ENCODE assay signal across 13 mouse cellular contexts in the genomic region with DNA sequence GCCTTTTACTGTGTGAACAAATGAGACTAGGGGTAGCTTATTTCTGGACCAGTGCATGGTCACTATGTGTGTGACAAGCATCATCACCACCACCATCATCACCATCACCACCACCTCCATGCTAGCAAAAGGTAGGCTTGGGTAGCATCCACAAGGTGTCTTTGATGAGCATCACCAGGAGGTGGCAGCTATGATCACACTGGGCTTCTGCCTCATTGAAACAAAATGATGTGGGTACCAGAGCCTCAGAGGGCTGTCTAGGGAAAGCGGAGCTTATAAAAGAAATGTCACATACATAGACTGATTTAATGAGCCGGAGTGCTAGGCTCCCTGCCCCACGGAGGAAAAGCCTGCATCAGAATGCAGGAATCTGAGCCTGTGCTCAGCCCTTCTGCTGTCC. TPM values are rescaled to one million over a fixed set of nuclear protein-coding genes. Genes with fewer than 3 reads are reported as not detected.
DNase-seq lines count a peak whose midpoint lies in the region; ATAC-seq and TF ChIP-seq lines count a peak whose summit lies in the region.
"Had no signal": no experiment of that assay in that cellular context is flagged by ENCODE, and none has a peak within 500 bp of the region (broad histone marks: within the 10 kb centered on the region; RNA-seq: fewer than 3 reads in every experiment).

No protein-coding gene starts in this region.

- CTCF ChIA-PET in Patski (lab: Charles Lee): interaction anchor here (1.1 to 2.9 kb wide), 2 partner anchors 98 to 112 kb away, joined by 3 to 14 read pairs; no protein-coding TSS in a partner anchor

- H3K4me3 ChIP-seq in kidney, embryonic 14.5 days (ENCODE audit: low read length): no peak overlapping the region
- no peak overlapping the region for H3K4me3 ChIP-seq in C2C12 (ENCODE audit: insufficient read depth, poor library complexity, severe bottlenecking)
- no peak overlapping the region for H3K4me3 ChIP-seq in limb, embryonic 15.5 days
- H3K4me3 ChIP-seq: midbrain, embryonic 10.5 days had no signal

- no peaks in the 10 kb centered on the region for H3K79me3 ChIP-seq in C2C12 (ENCODE audit: low read depth)

- H3K79me2 ChIP-seq in C2C12 (ENCODE audit: control insufficient read depth, insufficient read depth): no peaks in the 10 kb centered on the region

- 43% methylated on average over 3 of the region's 3 CpGs for WGBS in kidney, embryonic 14.5 days
- 46% methylated on average over 3 of the region's 3 CpGs for WGBS in limb, embryonic 15.5 days

- peak overlapping the region; percentile 3; the same call in 1 of the 2 replicates for H3K27ac ChIP-seq in kidney, embryonic 14.5 days (ENCODE audit: low read depth, low read length)
- peak overlapping the region; percentile 88 for H3K27ac ChIP-seq in limb, embryonic 15.5 days

- TF ChIP-seq CTCF in C2C12 (IDR thresholded peaks at IDR 0.05; ENCODE audit: control insufficient read depth, insufficient read depth, insufficient read length): peak; percentile 10
- TF ChIP-seq CTCF in Patski (IDR thresholded peaks at IDR 0.05): peak; percentile 10

- POLR2A ChIA-PET in Patski (lab: Charles Lee): no interaction called here

- ATAC-seq in kidney, embryonic 14.5 days (ENCODE audit: low FRiP score, low TSS enrichment): no peak
- ATAC-seq in Patski: no peak
- ATAC-seq in limb, embryonic 15.5 days (ENCODE audit: insufficient number of reproducible peaks, low FRiP score, low TSS enrichment, low read depth): no peak

- intact Hi-C loops in heart, postnatal 14 days (cut with DNase I): no loop called here

- H3K4me1 ChIP-seq in kidney, embryonic 14.5 days (ENCODE audit: control insufficient read depth, insufficient read depth, low read length): peaks cover 2% of the 10 kb centered on the region; the same call in 1 of the 2 replicates
- peaks cover 31% of the 10 kb centered on the region for H3K4me1 ChIP-seq in limb, embryonic 15.5 days

- H3K9ac ChIP-seq in kidney, embryonic 14.5 days (ENCODE audit: low read depth, low read length): no peak overlapping the region
- no peak overlapping the region for H3K9ac ChIP-seq in limb, embryonic 15.5 days

- H3K4me2 ChIP-seq in kidney, embryonic 14.5 days (replicated peaks; ENCODE audit: low read depth, low read length): no peak overlapping the region
- no peak overlapping the region for H3K4me2 ChIP-seq in limb, embryonic 15.5 days

- H3K36me3 ChIP-seq in kidney, embryonic 14.5 days (ENCODE audit: control insufficient read depth, insufficient read depth, low read length): no peaks in the 10 kb centered on the region
- H3K36me3 ChIP-seq in C2C12 (ENCODE audit: control insufficient read depth, insufficient read depth): no peaks in the 10 kb centered on the region
- H3K36me3 ChIP-seq in limb, embryonic 15.5 days: no peaks in the 10 kb centered on the region
- H3K36me3 ChIP-seq: G1E; midbrain, embryonic 10.5 days had no signal

- H3K27me3 ChIP-seq in kidney, embryonic 14.5 days (ENCODE audit: control insufficient read depth, insufficient read depth, low read length): no peaks in the 10 kb centered on the region
- H3K27me3 ChIP-seq in C2C12 (ENCODE audit: control insufficient read depth, insufficient read depth, insufficient read length): no peaks in the 10 kb centered on the region
- H3K27me3 ChIP-seq in Patski: no peaks in the 10 kb centered on the region
- H3K27me3 ChIP-seq in limb, embryonic 15.5 days: no peaks in the 10 kb centered on the region

- in situ Hi-C loops in Patski (cut with MboI; ENCODE audit: low pct_unique_long_range_greater_than_20kb): no loop called here

- no peak for DNase-seq in kidney, postnatal 36 days
- DNase-seq in Patski (ENCODE audit: low read depth, low spot score): no peak
- no peak for DNase-seq in frontal cortex, postnatal 14 days (ENCODE audit: low spot score in 2 of 2)
- no peak for DNase-seq in embryo, embryonic 10 days (ENCODE audit: low spot score)
- no peak for DNase-seq in heart, postnatal 14 days
- DNase-seq: adrenal gland, postnatal 10 days; cerebellum, adult 11-12 months; gastrocnemius, postnatal 10 days had no signal

- no peak overlapping the region for H3ac ChIP-seq in C2C12 (ENCODE audit: control insufficient read depth, insufficient read length, low read depth)

- H3K9me3 ChIP-seq in kidney, embryonic 14.5 days (ENCODE audit: control insufficient read depth, low read length): no peaks in the 10 kb centered on the region
- H3K9me3 ChIP-seq in limb, embryonic 15.5 days: no peaks in the 10 kb centered on the region
- H3K9me3 ChIP-seq: G1E; midbrain, embryonic 10.5 days had no signal

TF ChIP-seq in C2C12, 6 proteins besides CTCF, POLR2A, EP300 and RAD21:
- no peak for TF ChIP-seq MYOD1 (IDR thresholded peaks at IDR 0.05; ENCODE audit: control insufficient read depth, insufficient read length, low read depth)
- TF ChIP-seq MAX (IDR thresholded peaks at IDR 0.05): no peak
- no peak for TF ChIP-seq USF1 (IDR thresholded peaks at IDR 0.05; ENCODE audit: low read depth)
- TF ChIP-seq CEBPB (IDR thresholded peaks at IDR 0.05; ENCODE audit: low read depth): no peak
- TF ChIP-seq MYOG (IDR thresholded peaks at IDR 0.05; ENCODE audit: control insufficient read depth, extremely low read depth, insufficient read length): no peak
- TF ChIP-seq FOSL1 (IDR thresholded peaks at IDR 0.05; ENCODE audit: insufficient read depth, low read length, poor library complexity, severe bottlenecking): no peak

RNA-seq across cellular contexts. Expression of gene Rbfox2, which starts 31.1 kb away (rescaled TPM):
- 57.6 and 64.6 TPM in 2 replicates for polyA plus RNA-seq in kidney, embryonic 14.5 days (2014; fragmentation: Nextera tagmentation; extraction: Ambion mirVana)
- 72.3 TPM for polyA plus RNA-seq in C2C12 (2012; fragmentation: generic; extraction: Trizol)
- 53.2 TPM for polyA plus RNA-seq in Patski (2021)
- 73.2 and 76.6 TPM in 2 replicates for polyA plus RNA-seq in limb, embryonic 15.5 days (2015; fragmentation: Nextera tagmentation; extraction: Ambion mirVana)
- 100 to 1,000 TPM; 112 to 118 TPM for total RNA-seq in heart, postnatal 14 days (2021)
